Mouse (Mus musculus): ENCODE results near the gene Fam98a. TPM values are rescaled to one million over a fixed set of nuclear protein-coding genes. Genes with fewer than 3 reads are reported as not detected.

Gene Fam98a
- polyA plus RNA-seq, 1 experiment from 2014 or later, result 20.2 TPM

- H3K4me1 ChIP-seq (replicated peaks), result no peaks in the 10 kb centered on the region
- H3K9me3 ChIP-seq (replicated peaks), result no peaks in the 10 kb centered on the region
- 60% methylated on average over 6 of the region's 6 CpGs for WGBS (ENCODE audit: insufficient replicate concordance)
- no peak overlapping the region for H3K4me3 ChIP-seq (replicated peaks)
- no peaks in the 10 kb centered on the region for H3K36me3 ChIP-seq
- no peak overlapping the region for H3K9ac ChIP-seq
- no peak for ATAC-seq (ENCODE audit: low read depth)
- DNase-seq, result no peak
- no peak overlapping the region for H3K4me2 ChIP-seq
- H3K27ac ChIP-seq, result no peak overlapping the region
- no peaks in the 10 kb centered on the region for H3K27me3 ChIP-seq
Observed at GRCm38 (mm10) chr17:75521236-75521842, 30.4 kb downstream of the Fam98a start.

DNA sequence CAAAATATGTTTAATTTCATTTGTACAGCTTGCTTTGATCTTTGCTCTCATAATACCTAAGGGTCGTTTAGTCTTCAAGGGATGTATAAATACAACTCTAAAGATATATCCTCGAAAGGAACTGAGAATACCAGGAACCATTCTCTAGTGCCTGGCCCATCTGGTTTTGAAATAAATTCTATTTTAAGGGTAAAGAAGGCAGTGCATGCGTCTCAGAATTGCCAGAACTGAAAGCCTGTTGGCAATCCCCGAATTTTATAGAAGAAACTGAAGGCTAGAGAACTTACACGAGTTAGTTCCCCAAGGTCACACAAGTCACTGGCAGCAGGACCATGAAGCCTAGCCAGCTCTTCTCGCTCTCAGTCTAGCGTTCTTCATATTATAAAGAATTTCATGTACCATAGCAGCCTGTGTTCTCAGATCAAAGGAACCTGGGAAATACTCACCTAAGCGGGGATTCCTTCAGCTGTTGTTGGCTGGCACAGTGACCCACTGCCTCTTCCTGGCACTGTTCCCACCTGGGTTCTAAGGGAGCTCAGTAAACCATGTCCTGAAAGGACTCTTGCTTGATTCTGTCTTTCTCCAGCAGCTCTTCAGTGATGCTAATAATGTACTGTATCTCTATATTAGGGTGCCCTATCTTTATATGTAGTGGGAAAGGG is 32.4 kb downstream of the Fam98a start:
- ATAC-seq (ENCODE audit: low read depth) (no peak), DNase-seq (no peak)

GRCm38 (mm10) chr17:75518181-75518901 is 33.4 kb downstream of the Fam98a start:
- 24% methylated on average over 8 of the region's 8 CpGs for WGBS (ENCODE audit: insufficient replicate concordance)
- no peaks in the 10 kb centered on the region for H3K27me3 ChIP-seq
- H3K4me3 ChIP-seq (replicated peaks), result no peak overlapping the region
- no peak overlapping the region for H3K4me2 ChIP-seq
- H3K4me1 ChIP-seq (replicated peaks), result no peaks in the 10 kb centered on the region
- no peak overlapping the region for H3K27ac ChIP-seq
- H3K9me3 ChIP-seq (replicated peaks), result no peaks in the 10 kb centered on the region
- no peaks in the 10 kb centered on the region for H3K36me3 ChIP-seq
- H3K9ac ChIP-seq, result no peak overlapping the region
- no peak for ATAC-seq (ENCODE audit: low read depth)
- no peak for DNase-seq

More for the DNA sequence above, 32.4 kb downstream of the Fam98a start:
- H3K27ac ChIP-seq, result no peak overlapping the region
- H3K4me3 ChIP-seq (replicated peaks), result no peak overlapping the region
- 57% methylated on average over 8 of the region's 8 CpGs for WGBS (ENCODE audit: insufficient replicate concordance)
- H3K4me1 ChIP-seq (replicated peaks), result no peaks in the 10 kb centered on the region
- no peaks in the 10 kb centered on the region for H3K36me3 ChIP-seq
- H3K27me3 ChIP-seq, result no peaks in the 10 kb centered on the region
- no peaks in the 10 kb centered on the region for H3K9me3 ChIP-seq (replicated peaks)
- no peak overlapping the region for H3K4me2 ChIP-seq
- no peak overlapping the region for H3K9ac ChIP-seq

- no peak overlapping the region for H3K4me3 ChIP-seq (replicated peaks)
- 48% methylated on average over 4 of the region's 4 CpGs for WGBS (ENCODE audit: insufficient replicate concordance)
- no peaks in the 10 kb centered on the region for H3K27me3 ChIP-seq
- H3K9me3 ChIP-seq (replicated peaks), result no peaks in the 10 kb centered on the region
- H3K36me3 ChIP-seq, result no peaks in the 10 kb centered on the region
- DNase-seq (no peak), ATAC-seq (ENCODE audit: low read depth) (no peak)
- H3K9ac ChIP-seq, result no peak overlapping the region
- no peak overlapping the region for H3K4me2 ChIP-seq
- H3K4me1 ChIP-seq (replicated peaks), result no peaks in the 10 kb centered on the region
- H3K27ac ChIP-seq, result no peak overlapping the region
Observed at GRCm38 (mm10) chr17:75516591-75516990, 35.2 kb downstream of the Fam98a start.

DNA sequence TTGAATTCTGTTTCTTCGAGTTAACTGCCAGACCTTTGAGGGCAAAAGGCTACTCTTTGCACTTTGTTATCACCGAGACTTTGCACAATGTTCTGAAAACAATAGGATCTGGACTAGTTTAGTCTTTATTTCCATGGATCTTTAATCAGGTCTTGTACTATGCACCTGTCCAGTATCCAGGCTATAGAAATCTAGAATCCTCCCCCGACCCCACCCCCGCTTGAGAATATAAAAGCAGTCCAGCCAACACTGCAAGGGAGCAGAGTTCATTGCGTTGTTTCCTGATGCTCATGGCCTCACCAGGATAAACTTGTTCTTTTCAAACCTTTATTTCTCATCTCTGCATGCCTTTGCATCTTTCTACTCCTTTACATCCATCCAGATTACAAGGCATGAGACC is 42.5 kb downstream of the Fam98a start:
- Histone ChIP-seq H3K36me3 (no peaks in the 10 kb centered on the region), H3K27ac (no peak overlapping the region), H3K9me3 (replicated peaks) (no peaks in the 10 kb centered on the region), H3K27me3 (no peaks in the 10 kb centered on the region), H3K4me3 (replicated peaks) (no peak overlapping the region), H3K4me2 (no peak overlapping the region), H3K9ac (no peak overlapping the region), H3K4me1 (replicated peaks) (no peaks in the 10 kb centered on the region)
- ATAC-seq (ENCODE audit: low read depth), result no peak
- DNase-seq, result no peak
- 73% methylated on average over 5 of the region's 5 CpGs for WGBS (ENCODE audit: insufficient replicate concordance)

DNA sequence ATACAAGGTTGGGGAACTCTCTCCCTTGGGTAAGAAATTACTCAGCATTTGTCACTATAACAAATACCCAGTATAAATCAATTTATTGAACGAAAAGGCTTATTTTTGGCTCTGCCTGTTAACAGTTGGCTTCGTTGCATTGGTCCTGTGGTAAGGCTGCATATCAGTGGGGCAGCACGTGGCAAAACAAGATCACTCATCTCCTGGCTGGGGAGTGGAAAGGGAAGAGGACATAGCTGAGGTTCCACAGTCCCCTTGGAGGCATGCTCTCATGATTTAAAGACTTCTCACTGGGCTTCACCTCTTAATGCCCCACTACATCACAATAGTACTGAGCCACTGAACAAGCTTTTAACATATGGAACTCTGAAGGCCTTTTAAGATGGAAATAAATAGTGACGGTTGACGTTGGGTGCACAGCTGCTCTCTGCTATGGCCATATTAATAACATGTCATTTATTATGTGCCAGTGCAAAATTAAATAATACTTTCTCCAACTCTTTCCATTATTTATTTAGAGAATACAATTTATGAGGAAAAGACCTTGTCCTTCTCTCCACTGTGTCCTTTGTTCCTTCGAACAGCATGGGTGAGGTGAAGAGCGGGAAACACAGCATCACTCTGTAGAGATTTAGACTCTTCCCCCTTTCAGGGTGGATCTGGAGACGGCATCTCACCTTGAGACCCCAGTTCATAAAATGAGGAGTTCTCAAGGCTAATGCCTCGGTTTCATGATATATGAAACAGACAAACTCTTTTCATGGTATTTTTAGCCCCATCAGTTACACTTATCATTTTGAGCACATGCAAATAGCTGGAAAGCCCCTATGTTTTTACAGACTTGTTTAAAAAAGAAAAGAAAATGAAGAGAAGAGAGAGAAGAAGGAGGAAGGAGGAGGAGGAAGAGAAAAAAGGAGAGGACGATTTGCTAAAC is 44.8 kb downstream of the Fam98a start:
- Histone ChIP-seq H3K9ac (no peak overlapping the region), H3K4me2 (no peak overlapping the region), H3K36me3 (no peaks in the 10 kb centered on the region), H3K27ac (no peak overlapping the region), H3K4me1 (replicated peaks) (no peaks in the 10 kb centered on the region), H3K27me3 (no peaks in the 10 kb centered on the region), H3K4me3 (replicated peaks) (no peak overlapping the region), H3K9me3 (replicated peaks) (no peaks in the 10 kb centered on the region)
- DNase-seq (no peak), ATAC-seq (ENCODE audit: low read depth) (no peak)
- WGBS (ENCODE audit: insufficient replicate concordance), result 62% methylated on average over 10 of the region's 10 CpGs

DNA sequence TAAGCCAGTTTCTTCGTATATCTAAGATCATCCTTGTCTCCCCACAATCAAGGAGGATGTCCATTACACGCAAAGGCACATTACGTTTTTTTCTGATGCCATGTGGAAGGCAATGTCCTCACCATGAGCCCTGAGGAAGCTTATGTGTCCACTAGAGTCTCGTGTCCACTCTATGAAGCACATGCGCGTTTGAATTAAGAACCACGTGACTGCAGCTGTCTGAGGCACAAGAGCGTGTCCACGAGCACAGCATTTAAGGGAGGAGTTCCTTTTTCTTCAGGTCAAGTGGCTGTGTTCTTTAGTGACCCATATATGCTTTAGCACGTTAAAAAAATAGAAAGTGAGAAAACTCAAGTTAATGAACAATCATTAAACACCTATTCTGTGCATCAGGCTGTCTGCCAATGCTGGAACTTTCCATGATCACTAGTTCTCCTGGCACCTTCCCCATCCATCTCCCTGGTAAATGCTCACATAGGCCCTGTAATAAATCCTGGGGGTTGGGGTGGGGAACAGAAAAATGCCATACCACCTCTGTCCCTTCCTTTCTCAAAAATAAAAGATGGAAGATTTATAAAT is 45.6 kb downstream of the Fam98a start:
- H3K9ac ChIP-seq, result no peak overlapping the region
- no peak overlapping the region for H3K27ac ChIP-seq
- no peak overlapping the region for H3K4me2 ChIP-seq
- H3K4me3 ChIP-seq (replicated peaks), result no peak overlapping the region
- no peaks in the 10 kb centered on the region for H3K36me3 ChIP-seq
- H3K4me1 ChIP-seq (replicated peaks), result no peaks in the 10 kb centered on the region
- H3K27me3 ChIP-seq, result no peaks in the 10 kb centered on the region
- ATAC-seq (ENCODE audit: low read depth) (no peak), DNase-seq (no peak)
- H3K9me3 ChIP-seq (replicated peaks), result no peaks in the 10 kb centered on the region
- 74% methylated on average over 10 of the region's 10 CpGs for WGBS (ENCODE audit: insufficient replicate concordance)

- no peak overlapping the region for H3K4me2 ChIP-seq
- DNase-seq, result no peak
- no peaks in the 10 kb centered on the region for H3K4me1 ChIP-seq (replicated peaks)
- no peak overlapping the region for H3K4me3 ChIP-seq (replicated peaks)
- ATAC-seq (ENCODE audit: low read depth), result no peak
- H3K27me3 ChIP-seq, result no peaks in the 10 kb centered on the region
- H3K9ac ChIP-seq, result no peak overlapping the region
- H3K27ac ChIP-seq, result no peak overlapping the region
- no peaks in the 10 kb centered on the region for H3K9me3 ChIP-seq (replicated peaks)
- 63% methylated on average over 5 of the region's 5 CpGs for WGBS (ENCODE audit: insufficient replicate concordance)
- no peaks in the 10 kb centered on the region for H3K36me3 ChIP-seq
Observed at GRCm38 (mm10) chr17:75505053-75505452, 46.7 kb downstream of the Fam98a start.

- H3K27me3 ChIP-seq, result no peaks in the 10 kb centered on the region
- H3K4me2 ChIP-seq, result no peak overlapping the region
- no peaks in the 10 kb centered on the region for H3K4me1 ChIP-seq (replicated peaks)
- 62% methylated on average over 3 of the region's 3 CpGs for WGBS (ENCODE audit: insufficient replicate concordance)
- H3K9ac ChIP-seq, result no peak overlapping the region
- no peak for DNase-seq
- no peak overlapping the region for H3K27ac ChIP-seq
- no peaks in the 10 kb centered on the region for H3K9me3 ChIP-seq (replicated peaks)
- H3K4me3 ChIP-seq (replicated peaks), result no peak overlapping the region
- ATAC-seq (ENCODE audit: low read depth), result no peak
- H3K36me3 ChIP-seq, result no peaks in the 10 kb centered on the region
Observed at GRCm38 (mm10) chr17:75503031-75503430, 48.7 kb downstream of the Fam98a start.

- ATAC-seq (ENCODE audit: low read depth) (no peak), DNase-seq (no peak)
- no peak overlapping the region for H3K27ac ChIP-seq
- H3K4me3 ChIP-seq (replicated peaks), result no peak overlapping the region
- no peaks in the 10 kb centered on the region for H3K27me3 ChIP-seq
- WGBS (ENCODE audit: insufficient replicate concordance), result 86% methylated on average over 6 of the region's 6 CpGs
- H3K36me3 ChIP-seq, result no peaks in the 10 kb centered on the region
- no peaks in the 10 kb centered on the region for H3K4me1 ChIP-seq (replicated peaks)
- H3K4me2 ChIP-seq, result no peak overlapping the region
- H3K9me3 ChIP-seq (replicated peaks), result no peaks in the 10 kb centered on the region
- H3K9ac ChIP-seq, result no peak overlapping the region
Observed at GRCm38 (mm10) chr17:75498241-75498651, 53.5 kb downstream of the Fam98a start.

- Histone ChIP-seq H3K36me3 (no peaks in the 10 kb centered on the region), H3K9ac (no peak overlapping the region), H3K27ac (no peak overlapping the region), H3K9me3 (replicated peaks) (no peaks in the 10 kb centered on the region), H3K4me3 (replicated peaks) (no peak overlapping the region), H3K27me3 (no peaks in the 10 kb centered on the region), H3K4me1 (replicated peaks) (no peaks in the 10 kb centered on the region), H3K4me2 (no peak overlapping the region)
- ATAC-seq (ENCODE audit: low read depth) (no peak), DNase-seq (no peak)
- WGBS (ENCODE audit: insufficient replicate concordance), result 69% methylated on average over 4 of the region's 4 CpGs
Observed at GRCm38 (mm10) chr17:75495213-75495612, 56.5 kb downstream of the Fam98a start.
